Mouse (Mus musculus): ENCODE measurements at regions not wholly inside any gene's neighbourhood (a gene's known extent, or its start where the extent isn't known, plus 50 kb on each side); places are given as distances from the start of the nearest gene placed in this dataset.

GRCm38 (mm10) chr2:78540422-78540821, 327.5 kb upstream of the Ube2e3 start:
- no peak for TF ChIP-seq CTCF (conservative IDR thresholded peaks at IDR 0.05; ENCODE audit: insufficient read depth, insufficient read length, low read depth, low read length)
- no peak for TF ChIP-seq POLR2A (IDR thresholded peaks at IDR 0.05; ENCODE audit: low read depth, low read length)

Data from kidney, adult 2 months (tissue).